ENCODE assay signal across 8 mouse cellular contexts in the genomic region with DNA sequence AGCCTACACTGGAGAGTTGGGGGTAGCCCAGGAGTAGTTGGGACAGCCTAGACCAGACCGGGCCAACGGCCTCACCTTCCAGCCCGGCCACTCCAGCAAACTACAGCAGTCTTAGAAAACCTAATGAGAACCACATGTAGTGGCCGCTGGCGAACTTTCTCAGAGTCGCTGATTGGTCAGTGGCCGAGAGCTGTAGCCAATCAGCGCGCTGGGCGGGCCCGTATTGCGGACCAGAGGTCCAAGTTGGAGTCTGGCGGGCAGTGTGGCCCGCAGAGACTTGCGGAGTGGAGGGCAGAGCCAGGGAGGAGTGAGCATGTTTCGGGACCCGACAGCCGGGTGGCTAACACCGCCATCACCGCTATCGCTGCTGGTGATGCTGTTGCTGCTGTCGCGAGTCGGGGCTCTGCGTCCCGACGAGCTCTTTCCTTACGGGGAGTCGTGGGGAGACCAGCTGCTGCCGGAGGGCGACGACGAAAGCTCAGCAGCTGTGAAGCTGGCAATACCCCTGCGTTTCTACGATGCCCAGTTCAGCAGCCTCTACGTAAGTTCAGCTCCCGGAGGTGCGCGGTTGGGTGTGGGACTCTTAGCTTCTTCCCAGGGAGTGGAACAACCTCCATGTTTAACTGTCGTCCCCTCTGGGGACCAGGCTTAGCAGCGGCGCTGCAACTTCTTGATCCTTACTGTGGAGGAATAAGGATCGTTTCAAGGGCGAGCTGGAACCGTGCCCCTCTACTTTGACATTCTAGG. TPM values are rescaled to one million over a fixed set of nuclear protein-coding genes. Genes with fewer than 3 reads are reported as not detected.
DNase-seq lines count a peak whose midpoint lies in the region; ATAC-seq lines count a peak whose summit lies in the region.

Nid2 (plus strand) TSS at position 241 of the 747 bp plus-strand sequence.

- WGBS in intestine, embryonic 15.5 days, result under 1% methylated on average over 45 of the region's 45 CpGs
- under 1% methylated on average over 45 of the region's 45 CpGs for WGBS in midbrain, embryonic 10.5 days

- peaks cover 15% of the 10 kb centered on the region for H3K4me1 ChIP-seq in intestine, embryonic 15.5 days (replicated peaks)
- peaks cover 29% of the 10 kb centered on the region for H3K4me1 ChIP-seq in midbrain, embryonic 10.5 days

- no peaks in the 10 kb centered on the region for H3K9me3 ChIP-seq in intestine, embryonic 15.5 days
- H3K9me3 ChIP-seq in midbrain, embryonic 10.5 days (replicated peaks), result no peaks in the 10 kb centered on the region

- H3K9ac ChIP-seq in intestine, embryonic 15.5 days, result peak within 1 kb of the TSS; percentile 60

- peak within 1 kb of the TSS; percentile 95 for H3K4me2 ChIP-seq in intestine, embryonic 15.5 days (replicated peaks)

- peak; percentile 97 for ATAC-seq in intestine, embryonic 15.5 days

- peaks cover 4% of the 10 kb centered on the region; the same call in 1 of the 2 replicates for H3K36me3 ChIP-seq in intestine, embryonic 15.5 days
- H3K36me3 ChIP-seq in midbrain, embryonic 10.5 days, result no peaks in the 10 kb centered on the region

- DNase-seq in adrenal gland, adult 2 months, result peak; percentile 94
- DNase-seq in embryo, embryonic 11.5 days (ENCODE audit: low read depth, low spot score), result peak; percentile 89
- no peak for DNase-seq in gonadal fat pad, adult 2 months (ENCODE audit: low read depth)
- peak; percentile 81 for DNase-seq in left cerebral cortex, postnatal 4 days
- peak; percentile 96 for DNase-seq in midbrain, embryonic 10.5 days (ENCODE audit: low spot score)
- DNase-seq in right cerebral cortex, postnatal 4 days, result peak; percentile 69
- DNase-seq in adipocyte (ENCODE audit: low spot score), result no peak

- H3K27ac ChIP-seq in intestine, embryonic 15.5 days, result peak within 1 kb of the TSS; percentile 77
- H3K27ac ChIP-seq in midbrain, embryonic 10.5 days (replicated peaks), result peak within 1 kb of the TSS; percentile 80

- intact Hi-C loops in left cerebral cortex, postnatal 4 days (cut with DNase I), result no loop called here

- peak within 1 kb of the TSS; percentile 53 for H3K4me3 ChIP-seq in intestine, embryonic 15.5 days (replicated peaks)
- peak within 1 kb of the TSS; percentile 58 for H3K4me3 ChIP-seq in midbrain, embryonic 10.5 days

- H3K27me3 ChIP-seq in intestine, embryonic 15.5 days (replicated peaks), result 0 out of 2 replicates have a peak, but pooled peaks cover 4% of the 10 kb centered on the region
- peaks cover 47% of the 10 kb centered on the region for H3K27me3 ChIP-seq in midbrain, embryonic 10.5 days (ENCODE audit: low read depth, poor library complexity, severe bottlenecking)

RNA-seq across cellular contexts. Expression of gene Nid2, which starts in this region (rescaled TPM):
- 10 to 100 TPM; 10.8 to 14.9 TPM for total RNA-seq in adrenal gland, adult 2 months (2021)
- polyA plus RNA-seq in adrenal gland, adult 2 months (2012; rRNA removed), result 13.4 and 16.6 TPM in 2 replicates
- polyA plus RNA-seq in gonadal fat pad, adult 2 months (2012; rRNA removed), result 44.4 and 48.3 TPM in 2 replicates
- polyA plus RNA-seq in intestine, embryonic 15.5 days (2015; fragmentation: Nextera tagmentation; extraction: Ambion mirVana), result 68.9 and 76.8 TPM in 2 replicates
- 10 to 100 TPM; 22.7 to 24.8 TPM for total RNA-seq in left cerebral cortex, postnatal 4 days (2021)
- 41.0 and 41.6 TPM in 2 replicates for polyA plus RNA-seq in midbrain, embryonic 10.5 days (2016; fragmentation: Nextera tagmentation; extraction: Ambion mirVana)

Comparison
In these comparisons a context has a peak if more than half of its experiments do, and no peak if none do; other contexts are left out.
1. DNase-seq: peak in adrenal gland, adult 2 months (single experiment), embryo, embryonic 11.5 days (single experiment), left cerebral cortex, postnatal 4 days (single experiment), midbrain, embryonic 10.5 days (single experiment) and right cerebral cortex, postnatal 4 days (single experiment); none in gonadal fat pad, adult 2 months (single experiment) and adipocyte (single experiment).